Mouse (Mus musculus) megakaryocyte-erythroid progenitor cell, adult 5 weeks (primary cell): ENCODE data around the gene Gm44579. TPM values are rescaled to one million over a fixed set of nuclear protein-coding genes. Genes with fewer than 3 reads are reported as not detected.

Experiments
- polyA plus RNA-seq: library from polyadenylated mRNA; stranded (reverse); fragments of >175 nt; gene quantifications from 2 replicates; pipeline ENCODE4 v1.2.3, GENCODE M21; 2012

Gm44579 gene
- polyA plus RNA-seq: not detected in 2 replicates

GRCm38 (mm10) chr15:98220877-98221276 is at the start of gene Gm44579, which contains the start of gene Olfr287:
TSS of gene Gm44579 (minus strand) at chr15:98220977.
TSS of gene Olfr287 (minus strand) at chr15:98221056.

GRCm38 (mm10) chr15:98257193-98257592 is 36.4 kb upstream of the Gm44579 start, which contains the start of gene H1fnt:
TSS of gene H1fnt (minus strand) at chr15:98257293.

DNA sequence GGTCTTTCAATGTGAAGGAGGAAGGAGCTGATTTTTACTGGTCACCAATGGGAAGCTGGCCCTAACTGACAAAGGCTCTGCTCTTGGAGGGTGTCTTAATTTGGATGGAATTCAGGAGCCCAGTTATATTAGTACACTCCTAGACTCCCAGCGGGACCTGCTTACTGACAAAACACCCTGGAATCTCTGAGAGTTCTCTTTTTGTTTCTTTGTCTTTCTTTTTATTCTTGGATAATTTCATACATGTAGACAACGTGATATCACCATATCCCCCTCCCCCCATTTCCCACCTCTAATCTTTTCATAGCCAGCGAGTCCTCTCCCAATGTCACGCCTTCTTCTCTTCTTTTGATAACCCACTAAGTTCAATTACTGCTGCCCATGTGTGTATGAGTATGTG is 13.6 kb upstream of the Gm44579 start, which contains the start of gene Olfr286:
TSS of gene Olfr286 (minus strand) at position 101 of the 400 bp plus-strand sequence.

DNA sequence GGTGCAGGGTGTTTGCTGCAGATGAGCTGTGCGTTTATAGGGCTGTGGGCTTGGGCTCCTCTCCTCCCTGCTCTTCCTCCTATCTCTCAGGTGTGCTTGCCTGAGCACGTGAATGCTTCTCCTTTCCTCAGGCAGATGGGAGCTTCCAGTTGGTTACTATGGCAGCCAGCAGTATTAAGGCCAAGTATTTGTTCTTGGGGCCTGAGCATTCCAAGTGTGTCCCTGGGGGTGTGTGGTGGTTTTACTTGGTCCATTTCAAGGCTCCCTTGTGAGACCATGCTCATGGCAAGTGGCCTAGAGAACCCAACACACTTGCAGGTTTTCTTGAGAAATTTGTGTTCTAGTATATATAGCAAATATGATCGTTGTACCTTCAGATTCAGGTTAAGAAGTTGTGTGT is 25.3 kb downstream of the Gm44579 start, which contains the start of gene Olfr288:
TSS of gene Olfr288 (minus strand) at position 101 of the 400 bp plus-strand sequence.

GRCm38 (mm10) chr15:98166963-98167644 is 53.7 kb downstream of the Gm44579 start, which contains the start of gene Ccdc184:
TSS of gene Ccdc184 (plus strand) at chr15:98167158.

DNA sequence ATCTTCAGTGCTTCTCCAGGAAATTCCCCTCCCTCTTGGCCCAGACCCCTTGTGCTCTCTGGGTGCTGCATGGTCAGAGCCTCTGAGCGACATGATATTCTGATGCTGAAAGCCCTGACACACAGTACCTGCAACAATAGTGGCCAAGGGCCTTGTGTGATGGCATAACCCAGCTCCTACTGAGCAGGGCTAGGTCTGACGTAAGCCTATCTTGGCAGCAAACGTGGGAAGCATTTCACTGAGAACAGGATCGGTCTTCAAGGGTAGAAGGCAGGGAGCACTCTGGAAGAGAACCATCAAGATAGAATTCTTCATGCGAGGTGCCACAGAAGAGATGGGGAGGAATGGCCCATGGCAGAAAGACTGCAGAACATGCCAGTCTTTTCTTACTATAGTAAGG is 55.3 kb downstream of the Gm44579 start, which contains the start of gene Asb8:
TSS of gene Asb8 (minus strand) at position 101 of the 400 bp plus-strand sequence.

Other genes with a start within 250 kb of the Gm44579 start
- gene Col2a1, start 216.3 kb downstream of the Gm44579 start, polyA plus RNA-seq: 0.06 TPM in 2 replicates
- 12.6 and 16.5 TPM in 2 replicates for gene Pfkm, start 128.4 kb downstream of the Gm44579 start, polyA plus RNA-seq
- gene Senp1, start 127.2 kb downstream of the Gm44579 start, polyA plus RNA-seq: 17.7 and 20.7 TPM in 2 replicates
- 3.8 TPM in 2 replicates for gene Asb8, start 55.4 kb downstream of the Gm44579 start, polyA plus RNA-seq
- gene Ccdc184, start 53.8 kb downstream of the Gm44579 start, polyA plus RNA-seq: 0.20 and 0.43 TPM in 2 replicates
- not detected in 2 replicates for gene Olfr288, start 25.4 kb downstream of the Gm44579 start, polyA plus RNA-seq
- not detected in 2 replicates for gene Olfr287, start 79 bp upstream of the Gm44579 start, polyA plus RNA-seq
- gene Olfr286, start 13.5 kb upstream of the Gm44579 start, polyA plus RNA-seq: not detected in 2 replicates
- gene H1fnt, start 36.3 kb upstream of the Gm44579 start, polyA plus RNA-seq: not detected in 2 replicates
- not detected in 2 replicates for gene Zfp641, start 75.2 kb upstream of the Gm44579 start, polyA plus RNA-seq
- gene Olfr285, start 96.4 kb upstream of the Gm44579 start, polyA plus RNA-seq: not detected in 2 replicates
- gene Olfr284, start 120.0 kb upstream of the Gm44579 start, polyA plus RNA-seq: not detected in 2 replicates
- gene Olfr283, start 160.0 kb upstream of the Gm44579 start, polyA plus RNA-seq: not detected in 2 replicates
- not detected in 2 replicates for gene Olfr282, start 210.2 kb upstream of the Gm44579 start, polyA plus RNA-seq
- gene Olfr281, start 231.6 kb upstream of the Gm44579 start, polyA plus RNA-seq: not detected in 2 replicates
- not detected in 2 replicates for gene OR5BS1P, start 248.9 kb upstream of the Gm44579 start, polyA plus RNA-seq